Mouse (Mus musculus) cerebellum, adult 9-10 months (tissue): ENCODE results near the gene Mphosph9.
"Not testable (repeated sequence)": the region's sequence is repeated elsewhere in the genome, so short reads cannot be mapped to it uniquely, and the experiment has no call there.

ENCODE experiments used
- DNase-seq: peaks from one replicate; pipeline ENCODE4 v3.0.0; 2022

The Mphosph9 gene

DNA sequence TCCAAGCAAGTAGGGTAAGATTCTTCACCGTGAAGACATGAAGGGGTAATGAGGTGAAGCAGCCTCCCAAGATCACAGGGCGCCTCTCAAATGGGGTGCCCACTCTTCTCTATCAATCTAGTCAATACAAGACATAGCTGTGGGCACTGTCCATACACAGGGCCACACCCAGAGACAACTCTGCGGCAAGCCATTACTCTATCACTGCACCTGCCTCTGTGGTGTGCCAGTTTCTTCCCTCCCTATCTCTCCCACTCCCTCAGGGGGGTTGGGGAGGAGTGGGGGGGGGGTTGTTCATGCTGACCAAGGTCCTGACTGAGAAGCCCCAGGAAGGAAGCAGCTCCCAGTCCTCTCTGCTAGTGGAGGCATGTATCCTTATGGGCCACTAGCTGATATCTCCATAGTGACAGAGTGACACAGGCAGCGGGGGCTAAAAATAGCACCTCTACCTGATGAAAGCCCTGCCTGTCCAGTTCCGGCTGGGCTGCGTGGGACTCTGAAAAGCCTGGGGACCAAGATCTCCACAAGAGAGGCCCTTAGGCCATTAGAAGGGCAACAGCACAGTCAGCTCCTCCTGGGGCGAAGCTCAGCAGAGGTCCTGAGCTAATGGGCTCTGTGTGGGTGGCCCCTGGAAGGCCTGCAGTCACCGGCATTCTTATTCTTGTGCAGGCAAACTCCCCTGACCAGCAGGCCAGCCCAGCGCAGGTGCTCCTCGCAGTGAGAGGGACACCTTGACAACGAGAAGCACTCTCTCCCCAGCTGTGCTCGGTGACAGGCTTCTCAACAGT is 93.7 kb downstream of the Mphosph9 start:
- peak; percentile 58 for DNase-seq

- no peak for DNase-seq
These were observed 94.7 kb downstream of the Mphosph9 start for GRCm38 (mm10) chr5:124233144-124233465.

- no peak for DNase-seq
These were observed 95.2 kb downstream of the Mphosph9 start for GRCm38 (mm10) chr5:124232360-124233143.

- no peak for DNase-seq
These were observed 97.3 kb downstream of the Mphosph9 start for GRCm38 (mm10) chr5:124230461-124230860.

GRCm38 (mm10) chr5:124227193-124227592 is 100.6 kb downstream of the Mphosph9 start:
- DNase-seq = no peak

- DNase-seq = no peak
These were observed 101.3 kb downstream of the Mphosph9 start for GRCm38 (mm10) chr5:124226494-124226893.

- no peak for DNase-seq
These were observed 101.9 kb downstream of the Mphosph9 start for GRCm38 (mm10) chr5:124225891-124226290.

DNA sequence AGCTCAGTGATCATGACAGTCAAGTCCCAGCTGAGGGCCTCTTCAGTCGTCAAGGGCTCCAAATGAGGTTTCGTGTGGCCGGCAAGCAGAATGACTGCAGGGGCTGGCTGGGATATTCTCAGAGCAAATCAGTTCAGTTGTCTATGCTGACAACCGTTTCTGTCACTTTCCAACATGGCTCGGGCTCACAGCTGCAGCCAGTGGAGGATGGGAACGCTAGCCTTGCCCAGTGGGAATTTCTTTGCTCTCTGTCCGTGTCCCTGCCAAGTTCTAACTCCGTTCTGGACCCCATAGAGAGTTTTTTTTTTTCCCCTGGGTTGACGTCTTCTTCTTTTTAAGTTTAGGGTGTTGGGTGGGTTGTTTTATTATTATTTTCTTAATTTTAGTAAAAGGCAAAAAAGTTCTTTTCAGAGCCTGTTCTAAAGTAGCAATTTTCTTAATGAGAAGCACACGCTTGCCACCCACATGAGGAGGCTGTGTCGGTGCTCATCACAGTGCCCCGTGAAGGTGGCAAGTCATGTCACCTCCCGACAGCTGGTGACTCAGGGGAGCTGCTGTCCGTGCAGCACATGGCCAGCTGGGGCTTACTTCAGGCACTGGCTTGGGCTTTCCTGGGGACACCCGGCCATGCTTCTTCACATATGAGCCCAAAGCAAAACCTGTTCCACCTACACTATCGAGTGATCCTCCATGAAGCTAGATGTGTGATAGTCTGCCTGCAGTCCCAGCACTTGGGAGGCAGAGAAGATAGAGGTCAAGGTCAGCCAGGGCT is 103.3 kb downstream of the Mphosph9 start:
- DNase-seq = no peak

DNA sequence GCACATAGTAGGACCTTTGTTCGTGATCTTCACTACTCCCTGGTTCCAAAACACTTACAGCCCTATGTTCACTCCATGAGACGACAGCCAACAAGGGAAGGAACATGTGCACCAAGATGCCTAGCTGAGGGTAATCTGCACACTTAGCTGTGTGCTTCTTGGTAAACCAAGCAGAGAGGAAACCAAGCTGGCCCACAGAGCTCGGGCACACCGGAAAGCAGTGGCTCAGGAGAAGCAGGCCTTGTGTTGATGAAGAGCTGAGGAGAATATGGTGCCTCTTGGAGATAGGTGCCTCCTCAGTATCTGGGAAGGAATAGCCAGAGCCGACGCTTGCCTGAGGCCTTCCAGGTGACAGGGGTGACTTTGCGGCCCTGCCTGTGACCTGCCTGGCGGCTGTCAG is 104.2 kb downstream of the Mphosph9 start:
- DNase-seq = no peak

DNA sequence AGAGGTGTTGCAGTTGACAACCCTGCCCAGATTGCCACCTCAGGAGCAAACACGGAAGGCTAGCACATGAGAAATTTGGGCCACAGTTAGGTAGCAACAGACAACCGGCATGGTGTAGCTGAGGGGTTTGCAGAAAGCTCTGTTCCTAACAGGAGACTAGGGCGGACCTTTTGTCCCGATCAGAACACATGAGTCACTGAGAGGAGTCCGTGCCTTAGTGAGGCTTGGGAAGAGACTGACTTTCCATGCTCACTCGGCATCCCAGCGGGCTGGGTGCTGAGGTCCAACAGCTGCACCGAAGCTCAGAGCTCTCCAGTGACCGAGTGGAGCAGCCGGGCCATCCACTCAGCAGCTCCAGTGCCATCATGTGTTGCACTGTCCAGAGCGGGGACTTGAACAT is 105.1 kb downstream of the Mphosph9 start:
- no peak for DNase-seq

DNA sequence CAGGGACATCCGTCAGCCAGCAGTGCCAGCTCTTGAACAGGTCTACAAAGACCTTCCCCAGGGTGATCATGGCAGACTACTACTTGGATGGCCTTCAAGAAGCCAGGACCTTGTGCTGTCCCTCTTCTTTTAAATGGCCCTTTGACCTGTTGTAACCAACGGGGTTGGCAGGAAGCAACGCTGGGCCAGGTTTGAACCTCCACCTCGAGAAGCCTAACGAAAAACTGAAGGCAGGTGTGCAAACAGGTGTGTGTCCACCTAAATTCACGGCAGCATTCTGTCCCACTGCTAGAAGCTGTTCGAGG is 106.1 kb downstream of the Mphosph9 start:
- no peak for DNase-seq

- peak; percentile 66 for DNase-seq
These were observed 106.6 kb downstream of the Mphosph9 start for GRCm38 (mm10) chr5:124221037-124221735.

DNA sequence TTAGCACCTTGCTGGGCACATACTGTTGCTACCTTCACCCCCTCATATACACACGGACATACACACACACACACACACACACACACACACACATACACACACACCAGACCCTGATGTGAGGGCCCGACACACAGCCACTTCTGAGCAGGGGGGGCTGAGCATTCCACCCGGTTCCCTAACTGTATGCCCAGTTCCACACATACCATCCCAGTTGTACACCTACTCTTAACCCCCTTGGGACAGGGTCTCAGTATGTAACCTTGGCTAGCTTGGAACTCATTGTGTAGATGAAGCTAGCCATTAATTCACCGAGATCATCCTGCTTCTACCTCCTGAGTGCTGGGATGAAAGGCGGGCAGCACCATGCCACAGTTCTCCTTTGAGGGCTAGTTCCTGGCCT is 107.2 kb downstream of the Mphosph9 start:
- no peak for DNase-seq

DNA sequence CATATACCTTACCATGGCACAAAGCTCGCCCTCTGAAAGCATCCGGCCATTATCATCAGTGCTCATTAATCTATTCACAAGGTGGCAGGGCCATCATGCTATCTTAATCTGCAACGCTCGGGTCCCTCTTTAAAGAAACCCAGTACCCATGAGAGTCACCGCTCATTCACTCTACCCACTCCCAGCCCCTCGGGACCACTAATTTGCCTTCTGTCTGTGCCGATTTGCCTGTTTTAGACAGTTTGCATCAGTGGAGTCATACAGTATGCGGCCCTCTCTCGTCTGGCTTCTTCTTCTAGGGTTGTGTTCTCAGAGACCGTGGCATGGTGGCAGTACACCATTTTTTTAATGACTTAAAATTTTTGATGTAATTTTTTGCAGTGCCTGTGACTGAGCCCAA is 108.3 kb downstream of the Mphosph9 start:
- no peak for DNase-seq

GRCm38 (mm10) chr5:124218986-124219385 is 108.8 kb downstream of the Mphosph9 start:
- DNase-seq = no peak

- DNase-seq = no peak
These were observed 110.1 kb downstream of the Mphosph9 start for GRCm38 (mm10) chr5:124217566-124218249.

DNA sequence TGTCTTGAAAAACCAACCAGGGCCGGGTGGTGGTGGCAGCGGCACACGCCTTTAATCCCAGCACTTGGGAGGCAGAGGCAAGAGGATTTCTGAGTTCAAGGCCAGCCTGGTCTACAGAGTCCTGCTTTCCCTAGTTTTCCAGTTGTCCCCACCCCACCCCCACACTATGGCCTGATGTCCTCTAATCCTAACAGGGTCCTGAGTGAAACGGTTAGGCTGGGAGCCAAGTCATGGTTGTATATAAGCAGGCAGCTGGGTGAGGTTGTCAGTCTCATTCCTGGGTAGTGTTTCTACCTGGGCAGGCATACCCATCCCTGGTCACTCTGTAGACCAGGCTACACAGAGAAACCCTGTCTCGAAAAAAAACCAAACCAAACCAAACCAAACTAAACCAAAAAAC is 110.7 kb downstream of the Mphosph9 start:
- DNase-seq = not testable (repeated sequence)

DNA sequence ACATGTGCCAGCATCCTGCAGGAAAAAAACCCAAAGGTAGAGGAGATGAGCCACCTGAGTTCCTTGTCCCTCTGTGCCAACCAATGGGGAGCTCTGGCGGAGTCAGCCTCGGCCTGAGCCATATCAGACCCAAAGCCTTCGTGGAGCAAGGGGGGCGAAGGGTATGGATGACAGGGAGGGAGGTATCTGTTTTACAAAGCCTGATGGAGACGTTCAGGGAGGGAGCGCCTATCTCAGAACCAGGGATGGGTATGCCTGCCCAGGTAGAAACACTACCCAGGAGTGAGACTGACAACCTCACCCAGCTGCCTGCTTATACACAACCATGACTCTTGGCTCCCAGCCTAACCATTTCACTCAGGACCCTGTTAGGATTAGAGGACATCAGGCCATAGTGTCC is 111.4 kb downstream of the Mphosph9 start:
- DNase-seq = no peak

- no peak for DNase-seq
These were observed 112.1 kb downstream of the Mphosph9 start for GRCm38 (mm10) chr5:124215647-124216046.

- DNase-seq = no peak
These were observed 113.1 kb downstream of the Mphosph9 start for GRCm38 (mm10) chr5:124214516-124215145.

DNA sequence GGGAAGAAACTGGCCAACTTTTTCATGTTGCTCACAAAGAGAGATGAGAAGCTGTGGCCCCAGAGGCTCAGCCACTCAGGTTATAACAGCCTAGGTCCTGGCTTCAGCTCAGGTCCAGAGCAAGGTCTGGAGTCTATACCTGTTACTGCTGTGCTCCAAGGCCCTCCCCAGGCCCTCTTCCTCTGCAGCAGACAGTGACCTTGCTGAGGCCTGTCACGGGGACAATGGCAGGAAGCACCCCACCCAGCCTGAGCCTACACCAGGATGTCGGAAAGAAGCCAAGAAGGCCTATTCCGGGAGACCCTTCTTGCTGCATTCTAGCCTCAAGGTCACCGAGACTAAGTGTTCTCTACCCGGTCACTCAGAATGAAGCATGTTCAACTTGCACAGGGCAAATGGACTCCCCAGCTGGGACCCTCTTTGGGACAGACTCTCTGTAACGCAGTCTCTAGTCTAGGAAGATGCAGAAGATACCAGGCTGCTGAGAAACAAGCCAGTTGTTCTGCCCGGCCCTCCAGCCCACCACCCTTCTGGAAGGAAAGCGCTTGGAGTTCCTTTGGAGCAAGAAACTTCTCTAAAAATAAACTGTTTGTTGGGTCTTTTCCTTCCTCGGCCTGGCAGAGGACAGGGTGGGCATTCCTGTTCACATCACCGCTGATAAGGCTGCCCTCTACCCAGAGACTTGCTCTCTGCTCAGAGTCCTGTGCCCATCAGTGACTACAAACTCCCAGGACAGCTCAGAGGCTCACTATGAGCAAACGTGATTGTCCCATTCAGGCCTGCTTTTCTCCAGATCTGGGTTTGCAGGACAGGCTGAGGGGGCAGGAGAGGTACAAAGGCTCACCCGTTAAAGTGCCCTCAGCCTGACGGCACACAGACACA is 113.9 kb downstream of the Mphosph9 start:
- DNase-seq = no peak
